Mouse (Mus musculus) embryonic facial prominence, embryonic 15.5 days (tissue): ENCODE measurements at regions not wholly inside any gene's neighbourhood (a gene's known extent, or its start where the extent isn't known, plus 50 kb on each side); places are given as distances from the start of the nearest gene placed in this dataset.

Experiments
- ATAC-seq: fragments of 200-750 bp; cut with Nextera tagmentation; 2 replicates; pipeline ENCODE4 v1.8.0; 2017; ENCODE audit warnings: low read depth, moderate TSS enrichment; ENCODE audit not compliant: insufficient number of reproducible peaks, low FRiP score, low TSS enrichment
- H3K27ac ChIP-seq: fragments of 300-500 bp; sonication (generic); replicated peaks from 2 replicates; pipeline ENCODE4 v1.5.1; 2015; ENCODE audit warnings: mild to moderate bottlenecking, inconsistent platforms
- H3K27me3 ChIP-seq: fragments of 300-500 bp; sonication (generic); 2 replicates; pipeline ENCODE4 v1.6.1; 2015; ENCODE audit warnings: inconsistent platforms
- H3K36me3 ChIP-seq: fragments of 300-500 bp; sonication (generic); 2 replicates; pipeline ENCODE4 v1.6.1; 2015; ENCODE audit warnings: mild to moderate bottlenecking, inconsistent platforms
- H3K4me1 ChIP-seq: fragments of 300-500 bp; sonication (generic); 2 replicates; pipeline ENCODE4 v1.6.1; 2015; ENCODE audit warnings: inconsistent platforms
- H3K4me2 ChIP-seq: fragments of 300-500 bp; sonication (generic); replicated peaks from 2 replicates; pipeline ENCODE4 v1.6.1; 2015; ENCODE audit warnings: mild to moderate bottlenecking, inconsistent platforms
- H3K4me3 ChIP-seq: fragments of 300-500 bp; sonication (generic); replicated peaks from 2 replicates; pipeline ENCODE4 v1.5.1; 2015; ENCODE audit warnings: mild to moderate bottlenecking, inconsistent platforms
- H3K9ac ChIP-seq: fragments of 300-500 bp; sonication (generic); 2 replicates; pipeline ENCODE4 v1.6.1; 2015; ENCODE audit warnings: inconsistent platforms
- H3K9me3 ChIP-seq: fragments of 300-500 bp; sonication (generic); replicated peaks from 2 replicates; pipeline ENCODE4 v1.6.1; 2016; ENCODE audit warnings: inconsistent platforms
- WGBS: fragments of 180-500 bp; shearing (Covaris S2); methylation state at CpG from one replicate; pipeline ENCODE4 v1.1.7; 2015; 5-methylcytosine and 5-hydroxymethylcytosine counted together

GRCm38 (mm10) chr10:92625781-92626180, 96.4 kb downstream of the Nedd1 start:
- H3K4me3 ChIP-seq = no peak overlapping the region
- no peaks in the 10 kb centered on the region for H3K4me1 ChIP-seq
- H3K27me3 ChIP-seq = no peaks in the 10 kb centered on the region
- no peaks in the 10 kb centered on the region for H3K9me3 ChIP-seq
- H3K36me3 ChIP-seq = no peaks in the 10 kb centered on the region
- H3K9ac ChIP-seq = no peak overlapping the region
- 79% methylated on average over 7 of the region's 7 CpGs for WGBS
- H3K4me2 ChIP-seq = no peak overlapping the region
- no peak overlapping the region for H3K27ac ChIP-seq
- ATAC-seq = no peak

- Histone ChIP-seq H3K9ac (no peak overlapping the region), H3K27me3 (no peaks in the 10 kb centered on the region), H3K27ac (no peak overlapping the region), H3K4me3 (no peak overlapping the region), H3K4me1 (no peaks in the 10 kb centered on the region), H3K9me3 (no peaks in the 10 kb centered on the region), H3K4me2 (no peak overlapping the region), H3K36me3 (no peaks in the 10 kb centered on the region)
- no peak for ATAC-seq
- WGBS = 73% methylated on average over 5 of the region's 5 CpGs
Measured at GRCm38 (mm10) chr10:92615684-92616379, 106.4 kb downstream of the Nedd1 start.

- 65% methylated on average over 6 of the region's 6 CpGs for WGBS
- H3K27me3 ChIP-seq = no peaks in the 10 kb centered on the region
- no peak overlapping the region for H3K4me2 ChIP-seq
- H3K9ac ChIP-seq = no peak overlapping the region
- H3K9me3 ChIP-seq = no peaks in the 10 kb centered on the region
- ATAC-seq = no peak
- H3K4me1 ChIP-seq = no peaks in the 10 kb centered on the region
- no peak overlapping the region for H3K27ac ChIP-seq
- no peaks in the 10 kb centered on the region for H3K36me3 ChIP-seq
- no peak overlapping the region for H3K4me3 ChIP-seq
Measured at GRCm38 (mm10) chr10:92614341-92614740, 107.9 kb downstream of the Nedd1 start.

GRCm38 (mm10) chr10:92611060-92611459, 111.2 kb downstream of the Nedd1 start:
- H3K27me3 ChIP-seq = no peaks in the 10 kb centered on the region
- no peak for ATAC-seq
- no peak overlapping the region for H3K4me2 ChIP-seq
- H3K9ac ChIP-seq = no peak overlapping the region
- no peaks in the 10 kb centered on the region for H3K9me3 ChIP-seq
- no peaks in the 10 kb centered on the region for H3K36me3 ChIP-seq
- no peaks in the 10 kb centered on the region for H3K4me1 ChIP-seq
- H3K4me3 ChIP-seq = no peak overlapping the region
- H3K27ac ChIP-seq = no peak overlapping the region
- 67% methylated on average over 3 of the region's 3 CpGs for WGBS

GRCm38 (mm10) chr10:92606761-92607160, 115.5 kb downstream of the Nedd1 start:
- Histone ChIP-seq H3K36me3 (no peaks in the 10 kb centered on the region), H3K4me2 (no peak overlapping the region), H3K27me3 (no peaks in the 10 kb centered on the region), H3K4me3 (no peak overlapping the region), H3K9me3 (no peaks in the 10 kb centered on the region), H3K27ac (no peak overlapping the region), H3K4me1 (no peaks in the 10 kb centered on the region), H3K9ac (no peak overlapping the region)
- ATAC-seq = no peak
- 29% methylated on average over 4 of the region's 4 CpGs for WGBS

GRCm38 (mm10) chr10:92605646-92606045, 116.6 kb downstream of the Nedd1 start:
- Histone ChIP-seq H3K4me1 (no peaks in the 10 kb centered on the region), H3K36me3 (no peaks in the 10 kb centered on the region), H3K4me3 (no peak overlapping the region), H3K4me2 (no peak overlapping the region), H3K9me3 (no peaks in the 10 kb centered on the region), H3K9ac (no peak overlapping the region), H3K27ac (no peak overlapping the region), H3K27me3 (no peaks in the 10 kb centered on the region)
- 55% methylated on average over 3 of the region's 3 CpGs for WGBS
- ATAC-seq = no peak

GRCm38 (mm10) chr10:92600116-92600515, 122.1 kb downstream of the Nedd1 start:
- H3K9me3 ChIP-seq = no peaks in the 10 kb centered on the region
- no peak for ATAC-seq
- 55% methylated on average over 4 of the region's 4 CpGs for WGBS

GRCm38 (mm10) chr10:92595496-92596355, 126.5 kb downstream of the Nedd1 start:
- no peaks in the 10 kb centered on the region for H3K9me3 ChIP-seq
- no peak overlapping the region for H3K27ac ChIP-seq
- no peaks in the 10 kb centered on the region for H3K27me3 ChIP-seq
- no peaks in the 10 kb centered on the region for H3K4me1 ChIP-seq
- ATAC-seq = no peak
- H3K4me2 ChIP-seq = no peak overlapping the region
- no peak overlapping the region for H3K9ac ChIP-seq
- no peaks in the 10 kb centered on the region for H3K36me3 ChIP-seq
- 33% methylated on average over 6 of the region's 6 CpGs for WGBS
- no peak overlapping the region for H3K4me3 ChIP-seq

More at GRCm38 (mm10) chr10:92600116-92600515, 122.1 kb downstream of the Nedd1 start:
- Histone ChIP-seq H3K36me3 (no peaks in the 10 kb centered on the region), H3K27ac (no peak overlapping the region), H3K4me2 (no peak overlapping the region), H3K9ac (no peak overlapping the region), H3K4me3 (no peak overlapping the region), H3K27me3 (no peaks in the 10 kb centered on the region), H3K4me1 (no peaks in the 10 kb centered on the region)

- no peak overlapping the region for H3K9ac ChIP-seq
- H3K36me3 ChIP-seq = no peaks in the 10 kb centered on the region
- H3K4me2 ChIP-seq = no peak overlapping the region
- no peaks in the 10 kb centered on the region for H3K27me3 ChIP-seq
- no peak overlapping the region for H3K4me3 ChIP-seq
- no peak overlapping the region for H3K27ac ChIP-seq
- no peaks in the 10 kb centered on the region for H3K9me3 ChIP-seq
- H3K4me1 ChIP-seq = no peaks in the 10 kb centered on the region
- WGBS = 35% methylated on average over 7 of the region's 7 CpGs
- no peak for ATAC-seq
Measured at GRCm38 (mm10) chr10:92593947-92594460, 128.2 kb downstream of the Nedd1 start.

GRCm38 (mm10) chr10:92578872-92579271, 143.3 kb downstream of the Nedd1 start:
- Histone ChIP-seq H3K4me2 (no peak overlapping the region), H3K9ac (no peak overlapping the region), H3K27me3 (no peaks in the 10 kb centered on the region), H3K27ac (no peak overlapping the region), H3K4me1 (no peaks in the 10 kb centered on the region), H3K36me3 (no peaks in the 10 kb centered on the region), H3K4me3 (no peak overlapping the region), H3K9me3 (no peaks in the 10 kb centered on the region)
- no peak for ATAC-seq
- 70% methylated on average over 2 of the region's 2 CpGs for WGBS

GRCm38 (mm10) chr10:92570496-92570895, 151.7 kb downstream of the Nedd1 start:
- Histone ChIP-seq H3K9me3 (no peaks in the 10 kb centered on the region), H3K4me2 (no peak overlapping the region), H3K27me3 (no peaks in the 10 kb centered on the region), H3K9ac (no peak overlapping the region), H3K4me3 (no peak overlapping the region), H3K36me3 (no peaks in the 10 kb centered on the region), H3K4me1 (no peaks in the 10 kb centered on the region), H3K27ac (no peak overlapping the region)
- ATAC-seq = no peak
